Comparison of ENCODE assay signal across 14 mouse cellular contexts in the genomic region with DNA sequence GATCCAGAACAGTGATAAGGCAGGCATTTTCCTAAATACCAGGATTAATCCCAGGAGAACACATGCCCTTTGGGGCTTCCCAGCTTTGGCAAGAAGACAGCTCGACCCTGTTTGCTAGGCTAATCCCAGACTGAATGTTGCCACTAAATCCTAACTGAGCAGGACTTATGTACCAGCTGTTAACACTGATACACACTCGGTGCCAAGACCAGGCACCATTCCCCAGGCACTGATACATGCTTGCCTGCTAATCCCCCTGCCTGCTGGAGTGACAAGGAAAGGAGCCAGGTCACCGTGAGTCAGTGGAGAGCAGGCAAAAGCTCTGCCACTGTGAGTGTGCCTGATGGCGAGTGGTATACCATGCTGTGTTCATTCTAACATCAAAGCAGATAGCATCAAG.
A peak's percentile ranks its signal among the peaks of the same experiment; 100 is the strongest.
DNase-seq lines count a peak whose midpoint lies in the region; ATAC-seq and TF ChIP-seq lines count a peak whose summit lies in the region.
"Had no signal": no experiment of that assay in that cellular context is flagged by ENCODE, and none has a peak within 500 bp of the region (broad histone marks: within the 10 kb centered on the region; RNA-seq: fewer than 3 reads in every experiment).

No protein-coding gene starts in this region.

- 33% methylated on average over 4 of the region's 4 CpGs for WGBS in heart, embryonic 16.5 days
- WGBS in forebrain, postnatal 0 days: 15% methylated on average over 4 of the region's 4 CpGs
- WGBS in midbrain, embryonic 15.5 days: 18% methylated on average over 4 of the region's 4 CpGs

- DNase-seq in adrenal gland, postnatal 10 days: peak; percentile 14
- DNase-seq in adrenal gland, adult 8-10 months: no peak
- DNase-seq in heart, adult 18-20 months: no peak
- DNase-seq in forebrain, postnatal 0 days: peak; percentile 10
- no peak for DNase-seq in frontal cortex, postnatal 25 days (ENCODE audit: low spot score in 2 of 2)
- DNase-seq in adrenal gland, postnatal 4 days (ENCODE audit: low spot score in 2 of 2): no peak
- DNase-seq: adrenal gland, postnatal 36 days; gastrocnemius, postnatal 36 days; liver, embryonic 13.5 days; right cerebral cortex, adult 18-20 months had no signal

- no peak overlapping the region for H3K4me3 ChIP-seq in heart, embryonic 16.5 days (ENCODE audit: low read length)
- no peak overlapping the region for H3K4me3 ChIP-seq in forebrain, postnatal 0 days (ENCODE audit: low read depth, low read length)
- H3K4me3 ChIP-seq in midbrain, embryonic 15.5 days: no peak overlapping the region
- H3K4me3 ChIP-seq: layer of hippocampus, adult 2 months; liver, embryonic 13.5 days; stomach, embryonic 15.5 days had no signal

- H3K9ac ChIP-seq in heart, embryonic 16.5 days (ENCODE audit: low read length): no peak overlapping the region
- H3K9ac ChIP-seq in forebrain, postnatal 0 days: no peak overlapping the region
- H3K9ac ChIP-seq in midbrain, embryonic 15.5 days: no peak overlapping the region
- H3K9ac ChIP-seq: liver, embryonic 13.5 days; stomach, embryonic 15.5 days had no signal

- ATAC-seq in heart, embryonic 16.5 days (replicated peaks; ENCODE audit: extremely low read depth, insufficient read depth, low FRiP score): peak; percentile 70; the same call in 1 of the 2 replicates
- peak; percentile 48; the same call in 1 of the 2 replicates for ATAC-seq in forebrain, postnatal 0 days
- ATAC-seq in midbrain, embryonic 15.5 days (replicated peaks): peak; percentile 86

- TF ChIP-seq CTCF in forebrain, postnatal 0 days (IDR thresholded peaks at IDR 0.05; ENCODE audit: low read depth): no peak

- no peak overlapping the region for H3K4me2 ChIP-seq in heart, embryonic 16.5 days (ENCODE audit: low read depth, low read length)
- no peak overlapping the region for H3K4me2 ChIP-seq in forebrain, postnatal 0 days (ENCODE audit: low read depth)
- no peak overlapping the region for H3K4me2 ChIP-seq in midbrain, embryonic 15.5 days
- H3K4me2 ChIP-seq: liver, embryonic 13.5 days; stomach, embryonic 15.5 days had no signal

- no peaks in the 10 kb centered on the region for H3K36me3 ChIP-seq in heart, embryonic 16.5 days (ENCODE audit: control insufficient read depth, insufficient read depth)
- H3K36me3 ChIP-seq in forebrain, postnatal 0 days (ENCODE audit: insufficient read depth): no peaks in the 10 kb centered on the region
- H3K36me3 ChIP-seq in midbrain, embryonic 15.5 days (replicated peaks): no peaks in the 10 kb centered on the region
- H3K36me3 ChIP-seq: liver, embryonic 13.5 days; stomach, embryonic 15.5 days had no signal

- no peak overlapping the region for H3K27ac ChIP-seq in heart, embryonic 16.5 days (ENCODE audit: low read length)
- H3K27ac ChIP-seq in forebrain, postnatal 0 days (ENCODE audit: low read depth, low read length): no peak overlapping the region
- no peak overlapping the region for H3K27ac ChIP-seq in midbrain, embryonic 15.5 days
- H3K27ac ChIP-seq: layer of hippocampus, adult 2 months; liver, embryonic 13.5 days; stomach, embryonic 15.5 days had no signal

- H3K9me3 ChIP-seq in heart, embryonic 16.5 days (replicated peaks; ENCODE audit: control insufficient read depth, low read length): no peaks in the 10 kb centered on the region
- H3K9me3 ChIP-seq in forebrain, postnatal 0 days (ENCODE audit: low read length): no peaks in the 10 kb centered on the region
- no peaks in the 10 kb centered on the region for H3K9me3 ChIP-seq in midbrain, embryonic 15.5 days
- H3K9me3 ChIP-seq: liver, embryonic 13.5 days; stomach, embryonic 15.5 days had no signal

- H3K27me3 ChIP-seq in heart, embryonic 16.5 days (ENCODE audit: control insufficient read depth, insufficient read depth, low read length): no peaks in the 10 kb centered on the region
- H3K27me3 ChIP-seq in forebrain, postnatal 0 days (ENCODE audit: insufficient read depth, low read length): no peaks in the 10 kb centered on the region
- no peaks in the 10 kb centered on the region for H3K27me3 ChIP-seq in midbrain, embryonic 15.5 days (replicated peaks)
- H3K27me3 ChIP-seq: liver, embryonic 13.5 days; stomach, embryonic 15.5 days had no signal

- H3K4me1 ChIP-seq in heart, embryonic 16.5 days (ENCODE audit: control insufficient read depth, insufficient read depth, low read length): 0 out of 2 replicates have a peak, but pooled peaks cover 4% of the 10 kb centered on the region
- peaks cover 6% of the 10 kb centered on the region; the same call in 1 of the 2 replicates for H3K4me1 ChIP-seq in forebrain, postnatal 0 days (ENCODE audit: insufficient read depth)
- peaks cover 5% of the 10 kb centered on the region; the same call in 1 of the 2 replicates for H3K4me1 ChIP-seq in midbrain, embryonic 15.5 days
- H3K4me1 ChIP-seq: liver, embryonic 13.5 days; stomach, embryonic 15.5 days had no signal

Comparison
In these comparisons a context has a peak if more than half of its experiments do, and no peak if none do; other contexts are left out.
1. DNase-seq: peak in adrenal gland, postnatal 10 days (single experiment) and forebrain, postnatal 0 days (single experiment); none in adrenal gland, adult 8-10 months (single experiment), heart, adult 18-20 months (0 of 2), frontal cortex, postnatal 25 days (0 of 2) and adrenal gland, postnatal 4 days (0 of 2).
2. Peak in every context shown above with its lines, with median percentiles within 50 percentile points of each other: ATAC-seq.